Mouse (Mus musculus): ENCODE data around the gene Rlf.

DNA sequence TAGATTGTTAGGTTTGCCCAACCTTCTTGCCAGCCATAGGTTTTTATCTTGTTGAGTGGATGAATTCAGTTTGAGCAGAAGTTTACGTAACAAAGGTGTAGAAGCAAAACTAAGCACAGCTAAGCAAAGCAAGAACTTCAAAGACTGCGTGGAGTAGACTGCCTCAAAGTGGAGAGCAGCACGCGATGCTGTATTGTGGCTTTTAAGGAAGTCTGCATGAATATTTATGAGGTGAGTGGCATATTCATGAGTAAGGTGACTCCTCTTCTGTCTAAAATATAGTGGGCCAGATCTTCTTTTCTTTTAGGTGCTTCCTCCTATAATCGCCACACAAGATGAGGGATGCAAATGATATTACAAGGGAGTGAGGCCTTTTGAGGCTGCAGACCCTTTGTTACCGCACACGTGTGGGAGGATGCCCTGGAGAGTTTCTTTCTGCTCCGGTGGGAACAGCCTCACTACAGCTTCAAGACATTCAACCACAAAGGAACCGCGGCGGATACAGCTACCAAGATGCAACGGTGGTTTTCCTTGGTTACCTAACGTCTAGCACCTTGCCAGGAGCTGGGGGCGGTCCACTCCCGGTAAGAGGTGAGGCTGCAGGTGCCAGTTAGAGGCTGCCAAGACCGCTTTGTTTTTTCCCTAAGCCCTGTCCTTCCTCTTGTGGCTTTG is 16.2 kb upstream of the Rlf start:
- TF ChIP-seq POLR2A (IDR thresholded peaks at IDR 0.05; ENCODE audit: control insufficient read depth, extremely low read depth, insufficient read depth, low read length, poor library complexity): no peak
- no peak for TF ChIP-seq CTCF (IDR thresholded peaks at IDR 0.05; ENCODE audit: borderline replicate concordance, control insufficient read depth, extremely low read depth, insufficient read depth, low read length, poor library complexity)
